Mouse (Mus musculus): ENCODE measurements around the gene Prlhr.

- TF ChIP-seq CTCF (IDR thresholded peaks at IDR 0.05; ENCODE audit: borderline replicate concordance, insufficient read depth, low read length) (no peak), POLR2A (IDR thresholded peaks at IDR 0.05; ENCODE audit: low read depth, low read length) (no peak)
Measured at GRCm38 (mm10) chr19:60497171-60497570, 29.1 kb upstream of the Prlhr start.

Data from embryonic fibroblast, embryonic 13.5 days (primary cell).